Mouse (Mus musculus) liver, postnatal 0 days (tissue): Measurements from ENCODE around the gene Lcat.

Experiments
- CTCF ChIP-seq: sonication (generic); IDR thresholded peaks from 2 replicates; pipeline ENCODE4 v1.5.1; 2016; ENCODE audit warnings: antibody characterized with exemption, low read depth
- EP300 ChIP-seq: IDR thresholded peaks from 2 replicates; pipeline ENCODE4 v1.6.1; 2016; ENCODE audit warnings: antibody characterized with exemption, low read depth, mild to moderate bottlenecking

- TF ChIP-seq CTCF = no peak
- TF ChIP-seq EP300 = peak; percentile 80; the same call in 1 of the 2 replicates
These were observed 640 bp downstream of the Lcat start for GRCm38 (mm10) chr8:105942542-105942941.
